Comparison of ENCODE assay signal across 9 mouse cellular contexts in genomic region chr9:64174766-64175165, GRCm38 (mm10). TPM values are rescaled to one million over a fixed set of nuclear protein-coding genes. Genes with fewer than 3 reads are reported as not detected.
DNase-seq lines count a peak whose midpoint lies in the region; ATAC-seq and TF ChIP-seq lines count a peak whose summit lies in the region.
"Had no signal": no experiment of that assay in that cellular context is flagged by ENCODE, and none has a peak within 500 bp of the region (broad histone marks: within the 10 kb centered on the region; RNA-seq: fewer than 3 reads in every experiment).

No protein-coding gene starts in this region.

- no peak for ATAC-seq in megakaryocyte, adult 5-6 weeks (ENCODE audit: poor library complexity, severe bottlenecking)
- no peak for ATAC-seq in limb, embryonic 13.5 days (ENCODE audit: low FRiP score, low read depth)
- ATAC-seq in stomach, postnatal 0 days (ENCODE audit: low FRiP score, low TSS enrichment), result no peak

- peaks cover 51% of the 10 kb centered on the region for H3K4me1 ChIP-seq in megakaryocyte, embryonic 14.5 days
- peaks cover 46% of the 10 kb centered on the region for H3K4me1 ChIP-seq in forebrain, embryonic 10.5 days
- H3K4me1 ChIP-seq in limb, embryonic 13.5 days, result peaks cover 29% of the 10 kb centered on the region
- 0 out of 2 replicates have a peak, but pooled peaks cover 3% of the 10 kb centered on the region for H3K4me1 ChIP-seq in stomach, postnatal 0 days (replicated peaks; ENCODE audit: control insufficient read depth, insufficient read depth)

- no peak for TF ChIP-seq EP300 in stomach, postnatal 0 days (optimal IDR thresholded peaks at IDR 0.05)

- peak overlapping the region; percentile 86 for H3K9ac ChIP-seq in limb, embryonic 13.5 days
- no peak overlapping the region for H3K9ac ChIP-seq in stomach, postnatal 0 days (ENCODE audit: low read length)

- peak overlapping the region; percentile 97 for H3K4me3 ChIP-seq in megakaryocyte, embryonic 14.5 days (replicated peaks)
- H3K4me3 ChIP-seq in forebrain, embryonic 10.5 days, result peak overlapping the region; percentile 86
- H3K4me3 ChIP-seq in limb, embryonic 13.5 days, result peak overlapping the region; percentile 64
- peak overlapping the region; percentile 85; the same call in 1 of the 2 replicates for H3K4me3 ChIP-seq in stomach, postnatal 0 days (ENCODE audit: low read depth, low read length)

- TF ChIP-seq CTCF in stomach, postnatal 0 days (IDR thresholded peaks at IDR 0.05; ENCODE audit: low read depth), result no peak

- no peaks in the 10 kb centered on the region for H3K9me3 ChIP-seq in megakaryocyte, embryonic 14.5 days
- H3K9me3 ChIP-seq in forebrain, embryonic 10.5 days, result no peaks in the 10 kb centered on the region
- H3K9me3 ChIP-seq in limb, embryonic 13.5 days, result no peaks in the 10 kb centered on the region
- no peaks in the 10 kb centered on the region for H3K9me3 ChIP-seq in stomach, postnatal 0 days (ENCODE audit: control insufficient read depth, low read length)

- no peak for DNase-seq in forebrain, embryonic 10.5 days (ENCODE audit: extremely low spot score, low spot score)
- DNase-seq in stomach, postnatal 0 days (ENCODE audit: low spot score), result no peak
- DNase-seq in cerebellum, adult 11-12 months, result no peak
- DNase-seq in thymus, postnatal 14 days, result no peak
- DNase-seq: adrenal gland, adult 8-10 months had no signal

- peak overlapping the region; percentile 83 for H3K4me2 ChIP-seq in limb, embryonic 13.5 days (replicated peaks)
- peak overlapping the region; percentile 80 for H3K4me2 ChIP-seq in stomach, postnatal 0 days (replicated peaks; ENCODE audit: low read depth)

- H3K27me3 ChIP-seq in megakaryocyte, embryonic 14.5 days (replicated peaks), result no peaks in the 10 kb centered on the region
- no peaks in the 10 kb centered on the region for H3K27me3 ChIP-seq in forebrain, embryonic 10.5 days (ENCODE audit: poor library complexity, severe bottlenecking)
- no peaks in the 10 kb centered on the region for H3K27me3 ChIP-seq in limb, embryonic 13.5 days
- no peaks in the 10 kb centered on the region for H3K27me3 ChIP-seq in stomach, postnatal 0 days (ENCODE audit: control insufficient read depth, insufficient read depth, low read length)

- H3K27ac ChIP-seq in forebrain, embryonic 10.5 days, result no peak overlapping the region
- H3K27ac ChIP-seq in limb, embryonic 13.5 days, result no peak overlapping the region
- no peak overlapping the region for H3K27ac ChIP-seq in stomach, postnatal 0 days (replicated peaks)

- H3K36me3 ChIP-seq in megakaryocyte, embryonic 14.5 days (replicated peaks; ENCODE audit: low read length), result peaks cover 43% of the 10 kb centered on the region
- peaks cover 49% of the 10 kb centered on the region for H3K36me3 ChIP-seq in forebrain, embryonic 10.5 days (replicated peaks)
- H3K36me3 ChIP-seq in limb, embryonic 13.5 days, result peaks cover 44% of the 10 kb centered on the region
- H3K36me3 ChIP-seq in stomach, postnatal 0 days (ENCODE audit: control insufficient read depth, insufficient read depth, low read length), result peaks cover 24% of the 10 kb centered on the region

- WGBS in forebrain, embryonic 10.5 days, result 80% methylated on average over 8 of the region's 8 CpGs
- WGBS in limb, embryonic 13.5 days, result 63% methylated on average over 8 of the region's 8 CpGs
- 45% methylated on average over 8 of the region's 8 CpGs for WGBS in stomach, postnatal 0 days

RNA-seq across cellular contexts. Expression of gene Rpl4, which starts 1.6 kb away (rescaled TPM):
- polyA plus RNA-seq in megakaryocyte, embryonic 14.5 days (2012; ENCODE audit: insufficient read depth, low replicate concordance), result 57.3 and 309 TPM in 2 replicates
- total RNA-seq in megakaryocyte, adult 5-6 weeks (2015), result 2,055 and 2,225 TPM in 2 replicates
- total RNA-seq in megakaryocyte, adult 5-6 weeks (2017), result 1,695 and 1,727 TPM in 2 replicates
- polyA plus RNA-seq in forebrain, embryonic 10.5 days (2016; fragmentation: Nextera tagmentation; extraction: Ambion mirVana), result 1,283 and 1,312 TPM in 2 replicates
- polyA plus RNA-seq in limb, embryonic 13.5 days (2015; fragmentation: Nextera tagmentation; extraction: Ambion mirVana), result 1,136 and 1,154 TPM in 2 replicates
- 902 and 907 TPM in 2 replicates for polyA plus RNA-seq in stomach, postnatal 0 days (2015; fragmentation: Nextera tagmentation; extraction: Ambion mirVana)

RNA-seq across cellular contexts. Expression of gene Zwilch, which starts 1.9 kb away (rescaled TPM):
- 4.4 TPM in 1 of 2 replicates, not detected in the other for polyA plus RNA-seq in megakaryocyte, embryonic 14.5 days (2012; ENCODE audit: insufficient read depth, low replicate concordance)
- 22.3 and 26.7 TPM in 2 replicates for total RNA-seq in megakaryocyte, adult 5-6 weeks (2015)
- total RNA-seq in megakaryocyte, adult 5-6 weeks (2017), result 76.4 and 109 TPM in 2 replicates
- polyA plus RNA-seq in forebrain, embryonic 10.5 days (2016; fragmentation: Nextera tagmentation; extraction: Ambion mirVana), result 47.5 and 49.3 TPM in 2 replicates
- polyA plus RNA-seq in limb, embryonic 13.5 days (2015; fragmentation: Nextera tagmentation; extraction: Ambion mirVana), result 19.3 and 23.7 TPM in 2 replicates
- polyA plus RNA-seq in stomach, postnatal 0 days (2015; fragmentation: Nextera tagmentation; extraction: Ambion mirVana), result 3.2 and 4.1 TPM in 2 replicates

RNA-seq across cellular contexts. Expression of gene Snapc5, which starts 4.3 kb away (rescaled TPM):
- polyA plus RNA-seq in megakaryocyte, embryonic 14.5 days (2012; ENCODE audit: insufficient read depth, low replicate concordance), result 0.56 TPM in 1 of 2 replicates, not detected in the other
- 25.6 and 31.7 TPM in 2 replicates for total RNA-seq in megakaryocyte, adult 5-6 weeks (2015)
- total RNA-seq in megakaryocyte, adult 5-6 weeks (2017), result 70.1 and 76.7 TPM in 2 replicates
- polyA plus RNA-seq in forebrain, embryonic 10.5 days (2016; fragmentation: Nextera tagmentation; extraction: Ambion mirVana), result 35.6 and 38.1 TPM in 2 replicates
- polyA plus RNA-seq in limb, embryonic 13.5 days (2015; fragmentation: Nextera tagmentation; extraction: Ambion mirVana), result 30.4 and 30.5 TPM in 2 replicates
- polyA plus RNA-seq in stomach, postnatal 0 days (2015; fragmentation: Nextera tagmentation; extraction: Ambion mirVana), result 31.8 and 34.4 TPM in 2 replicates

RNA-seq across cellular contexts. Expression of gene Lctl, which starts 57.8 kb away (rescaled TPM):
- polyA plus RNA-seq in megakaryocyte, embryonic 14.5 days (2012; ENCODE audit: insufficient read depth, low replicate concordance), result not detected in 2 replicates
- not detected in 2 replicates for total RNA-seq in megakaryocyte, adult 5-6 weeks (2015)
- not detected in 2 replicates for total RNA-seq in megakaryocyte, adult 5-6 weeks (2017)
- 0.11 TPM in 1 of 2 replicates, not detected in the other for polyA plus RNA-seq in forebrain, embryonic 10.5 days (2016; fragmentation: Nextera tagmentation; extraction: Ambion mirVana)
- polyA plus RNA-seq in limb, embryonic 13.5 days (2015; fragmentation: Nextera tagmentation; extraction: Ambion mirVana), result not detected in 2 replicates
- 0.13 and 0.17 TPM in 2 replicates for polyA plus RNA-seq in stomach, postnatal 0 days (2015; fragmentation: Nextera tagmentation; extraction: Ambion mirVana)
- polyA plus RNA-seq: macrophage had no signal

Comparison
In these comparisons a context has a peak if more than half of its experiments do, and no peak if none do; other contexts are left out.
1. RNA of gene Snapc5, which starts 4.3 kb away (polyA plus RNA-seq): 35.6 to 38.1 TPM in forebrain, embryonic 10.5 days, 31.8 to 34.4 TPM in stomach, postnatal 0 days and 30.4 to 30.5 TPM in limb, embryonic 13.5 days; 0.56 TPM in megakaryocyte, embryonic 14.5 days; every median in the first group is over 10 times any median in the second.
2. Peak in every context shown above with its lines, with median percentiles within 50 percentile points of each other: H3K4me3 ChIP-seq.